Mouse (Mus musculus): ENCODE measurements at regions not wholly inside any gene's neighbourhood (a gene's known extent, or its start where the extent isn't known, plus 50 kb on each side); places are given as distances from the start of the nearest gene placed in this dataset.

DNA sequence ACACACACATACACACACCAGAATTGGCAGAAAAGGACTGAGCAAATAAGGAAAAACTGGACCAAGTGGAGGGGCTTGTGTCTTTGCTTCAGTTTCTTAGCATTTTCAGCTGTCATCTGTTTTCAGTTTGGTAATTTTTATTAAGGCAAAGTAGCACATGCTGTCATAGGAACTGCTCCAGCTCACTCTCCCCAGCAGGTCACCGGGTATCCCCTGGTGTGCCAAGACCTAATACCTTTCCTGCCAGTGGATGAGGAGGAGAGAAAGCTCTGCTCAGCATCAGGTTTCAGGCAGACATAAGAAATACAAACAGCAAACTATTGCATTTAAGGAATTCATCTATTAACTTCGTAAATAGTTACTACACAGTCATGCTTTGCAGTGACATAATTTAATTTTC, 109.8 kb upstream of the Hey2 start:
- DNase-seq (ENCODE audit: low read depth, low spot score): no peak

GRCm38 (mm10) chr10:30946601-30947000, 104.0 kb upstream of the Hey2 start:
- DNase-seq (ENCODE audit: low read depth, low spot score): no peak

GRCm38 (mm10) chr10:30918322-30918988, 75.9 kb upstream of the Hey2 start:
- DNase-seq (ENCODE audit: low read depth, low spot score): no peak

DNA sequence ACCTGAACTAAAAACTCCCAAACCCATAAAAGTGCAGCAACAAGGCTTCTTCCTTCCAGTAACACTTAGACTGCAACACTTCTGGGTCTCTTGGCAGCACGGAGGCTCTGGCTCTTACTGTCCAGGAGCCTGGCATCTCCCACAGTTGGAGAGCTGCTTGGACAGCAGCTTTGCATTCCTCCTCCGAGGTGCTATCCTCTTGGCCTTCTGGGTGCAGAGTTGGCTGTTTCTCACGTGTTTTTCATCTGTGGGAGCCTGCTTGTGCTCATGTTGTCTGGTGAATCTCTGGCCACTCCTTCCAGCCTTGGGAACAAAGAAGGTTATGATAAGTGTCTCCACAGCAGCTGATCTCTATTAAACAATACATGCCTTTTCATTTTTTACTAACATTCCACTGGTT, 51.2 kb upstream of the Hey2 start:
- DNase-seq (ENCODE audit: low read depth, low spot score): no peak

Data from retina, postnatal 7 days (tissue).